Mouse (Mus musculus) kidney, adult 2 months (tissue): Measurements from ENCODE around the gene Tmem183a. TPM values are rescaled to one million over a fixed set of nuclear protein-coding genes. Genes with fewer than 3 reads are reported as not detected.

Experiments used
- DNase-seq: peaks from one replicate; pipeline ENCODE4 v3.0.0; 2021
- H3K27ac ChIP-seq: fragments of 200-500 bp; 2 replicates; pipeline ENCODE4 v1.5.1; 2012; ENCODE audit warnings: low read depth, low read length, control low read depth, inconsistent platforms; ENCODE audit not compliant: insufficient read depth
- H3K27me3 ChIP-seq: fragments of 200-500 bp; replicated peaks from 2 replicates; pipeline ENCODE4 v1.6.1; 2012; ENCODE audit warnings: mild to moderate bottlenecking, moderate library complexity, low read length, inconsistent platforms; ENCODE audit not compliant: control insufficient read depth, insufficient read depth
- H3K36me3 ChIP-seq: fragments of 200-500 bp; 2 replicates; pipeline ENCODE4 v1.6.1; 2012; ENCODE audit warnings: mild to moderate bottlenecking, moderate library complexity, low read length, inconsistent platforms; ENCODE audit not compliant: control insufficient read depth, insufficient read depth
- H3K4me1 ChIP-seq: fragments of 200-500 bp; 2 replicates; pipeline ENCODE4 v1.6.1; 2011; ENCODE audit warnings: low read length; ENCODE audit not compliant: control insufficient read depth, insufficient read depth
- H3K4me3 ChIP-seq: fragments of 200-500 bp; 2 replicates; pipeline ENCODE4 v1.5.1; 2011; ENCODE audit warnings: mild to moderate bottlenecking, low read depth, low read length, control low read depth; ENCODE audit not compliant: insufficient read depth
- CTCF ChIP-seq: fragments of 200-500 bp; conservative IDR thresholded peaks from 2 replicates; pipeline ENCODE4 v1.5.1; 2011; ENCODE audit warnings: low read depth, mild to moderate bottlenecking, control low read depth, low read length, moderate library complexity, mixed read lengths; ENCODE audit not compliant: insufficient read depth, insufficient read length
- POLR2A ChIP-seq: fragments of 200-500 bp; IDR thresholded peaks from one replicate; pipeline ENCODE4 v1.6.1; 2011; ENCODE audit warnings: low read depth, low read length, control low read depth
- WGBS: fragments of 180-500 bp; shearing (Covaris S2); methylation state at CpG from one replicate; pipeline ENCODE4 v1.1.7; 2018; 5-methylcytosine and 5-hydroxymethylcytosine counted together
- polyA plus RNA-seq: library from polyadenylated mRNA; depleted of rRNA; stranded (reverse); fragments of >200 nt; gene quantifications from 2 replicates; pipeline ENCODE4 v1.2.3, GENCODE M21; 2012

Tmem183a gene
- polyA plus RNA-seq, 1 experiment, result 100 TPM

- 83% methylated on average over 4 of the region's 4 CpGs for WGBS
- Histone ChIP-seq H3K27ac (no peak overlapping the region), H3K27me3 (no peaks in the 10 kb centered on the region), H3K4me3 (no peak overlapping the region), H3K4me1 (0 out of 2 replicates have a peak, but pooled peaks cover 2% of the 10 kb centered on the region), H3K36me3 (peaks cover 12% of the 10 kb centered on the region)
- TF ChIP-seq POLR2A, result no peak
- TF ChIP-seq CTCF, result no peak
- no peak for DNase-seq
These were observed 16.7 kb downstream of the Tmem183a start for GRCm38 (mm10) chr1:134345075-134345474.

GRCm38 (mm10) chr1:134344005-134344950, 17.5 kb downstream of the Tmem183a start:
- DNase-seq, result peak; percentile 77
- 0 out of 2 replicates have a peak, but pooled peaks cover 2% of the 10 kb centered on the region for H3K4me1 ChIP-seq
- no peaks in the 10 kb centered on the region for H3K27me3 ChIP-seq
- H3K4me3 ChIP-seq, result peak overlapping the region; percentile 15; the same call in 1 of the 2 replicates
- peaks cover 9% of the 10 kb centered on the region for H3K36me3 ChIP-seq
- no peak overlapping the region for H3K27ac ChIP-seq
- WGBS, result 8% methylated on average over 54 of the region's 54 CpGs
- TF ChIP-seq POLR2A, result peak; percentile 7
- TF ChIP-seq CTCF, result no peak

- Histone ChIP-seq H3K27ac (no peak overlapping the region), H3K36me3 (peaks cover 7% of the 10 kb centered on the region), H3K4me1 (0 out of 2 replicates have a peak, but pooled peaks cover 2% of the 10 kb centered on the region), H3K4me3 (no peak overlapping the region), H3K27me3 (no peaks in the 10 kb centered on the region)
- no peak for TF ChIP-seq POLR2A
- no peak for TF ChIP-seq CTCF
- 35% methylated on average over 2 of the region's 2 CpGs for WGBS
- DNase-seq, result no peak
These were observed 18.2 kb downstream of the Tmem183a start for GRCm38 (mm10) chr1:134343567-134343966.

GRCm38 (mm10) chr1:134342781-134343310, 18.9 kb downstream of the Tmem183a start:
- H3K27me3 ChIP-seq, result no peaks in the 10 kb centered on the region
- 81% methylated on average over 8 of the region's 8 CpGs for WGBS
- no peak for TF ChIP-seq POLR2A
- no peak for TF ChIP-seq CTCF

GRCm38 (mm10) chr1:134342278-134342664, 19.5 kb downstream of the Tmem183a start:
- H3K27me3 ChIP-seq, result no peaks in the 10 kb centered on the region
- no peak overlapping the region for H3K4me3 ChIP-seq
- 0 out of 2 replicates have a peak, but pooled peaks cover 2% of the 10 kb centered on the region for H3K4me1 ChIP-seq
- TF ChIP-seq CTCF (no peak), POLR2A (no peak)
- H3K27ac ChIP-seq, result no peak overlapping the region
- H3K36me3 ChIP-seq, result peaks cover 5% of the 10 kb centered on the region
- no peak for DNase-seq
- 54% methylated on average over 2 of the region's 2 CpGs for WGBS

More at GRCm38 (mm10) chr1:134342781-134343310, 18.9 kb downstream of the Tmem183a start:
- Histone ChIP-seq H3K27ac (no peak overlapping the region), H3K4me3 (no peak overlapping the region), H3K4me1 (0 out of 2 replicates have a peak, but pooled peaks cover 2% of the 10 kb centered on the region), H3K36me3 (peaks cover 7% of the 10 kb centered on the region)
- no peak for DNase-seq

- H3K27ac ChIP-seq, result no peak overlapping the region
- TF ChIP-seq POLR2A, result no peak
- no peak for TF ChIP-seq CTCF
- 86% methylated on average over 5 of the region's 5 CpGs for WGBS
These were observed 20.0 kb downstream of the Tmem183a start for GRCm38 (mm10) chr1:134341641-134342277.

More at GRCm38 (mm10) chr1:134341641-134342277, 20.0 kb downstream of the Tmem183a start:
- no peak for DNase-seq
- Histone ChIP-seq H3K4me1 (0 out of 2 replicates have a peak, but pooled peaks cover 2% of the 10 kb centered on the region), H3K4me3 (no peak overlapping the region), H3K27me3 (no peaks in the 10 kb centered on the region), H3K36me3 (peaks cover 3% of the 10 kb centered on the region; the same call in 1 of the 2 replicates)
